Mouse (Mus musculus): ENCODE results near the gene Glrp1.

Glrp1 gene

DNA sequence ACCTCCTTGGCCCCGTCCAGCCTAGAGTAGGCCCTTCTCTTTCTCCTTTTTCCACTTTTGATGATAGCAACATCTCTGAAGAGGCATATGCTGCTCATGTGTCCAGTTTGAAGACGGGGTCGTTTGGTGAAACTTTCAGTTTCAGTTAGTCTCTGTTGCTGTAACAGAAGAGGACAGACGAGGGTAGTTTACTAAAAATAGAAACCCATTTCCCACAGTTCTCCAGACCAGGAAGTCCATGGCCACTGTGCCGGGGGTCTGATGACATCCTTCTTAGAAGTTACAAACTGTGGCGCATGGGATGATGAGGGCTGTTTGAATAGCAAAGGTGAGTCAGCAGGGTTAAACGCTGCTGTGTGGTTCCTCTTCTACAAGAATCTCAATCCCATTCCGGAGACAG lies at the start of gene Glrp1:
Glrp1 (minus strand) TSS at position 278 of the 400 bp plus-strand sequence.
- in situ Hi-C loops (cut with MboI, MseI): no loop called here

DNA sequence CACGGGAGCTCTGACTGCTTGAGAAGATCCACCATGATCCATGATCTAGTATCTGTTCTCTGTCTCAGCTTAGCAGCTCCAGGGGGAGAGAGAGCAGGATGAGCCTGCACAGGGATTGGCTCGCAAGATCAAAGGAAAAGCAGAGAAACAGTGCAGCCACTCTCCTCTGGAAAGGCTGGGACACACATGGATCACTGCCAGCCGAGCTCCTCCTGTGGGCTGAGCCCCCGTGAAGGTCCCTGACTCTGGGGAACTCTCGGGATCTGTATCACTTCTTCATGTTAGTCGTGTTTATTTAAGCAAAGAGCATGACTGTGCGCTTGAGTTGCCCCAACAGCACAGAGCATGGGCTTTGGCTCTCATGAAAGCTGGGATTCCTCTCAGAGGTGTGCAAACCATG lies 49.4 kb upstream of the Glrp1 start:
- in situ Hi-C loops (cut with MboI, MseI): no loop called here

DNA sequence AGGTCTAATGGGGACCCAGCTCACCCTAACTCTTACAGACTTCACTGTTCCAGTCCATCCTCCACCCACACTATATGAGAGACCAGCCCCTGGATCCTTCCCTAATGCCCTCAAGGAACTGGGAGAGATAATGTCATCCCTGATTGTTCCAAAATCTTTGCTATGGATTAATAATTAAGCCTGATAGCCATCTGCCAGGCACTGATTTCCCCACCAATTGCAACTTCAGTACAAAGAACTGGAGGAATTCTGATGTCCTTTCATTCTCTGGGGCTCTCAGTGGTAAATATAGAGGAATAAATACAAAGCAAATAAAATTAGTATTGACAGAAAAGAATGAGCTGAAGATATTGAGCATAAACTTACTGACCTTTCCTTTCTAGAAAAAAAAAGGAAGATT lies 48.9 kb upstream of the Glrp1 start:
- in situ Hi-C loops (cut with MboI, MseI): no loop called here

DNA sequence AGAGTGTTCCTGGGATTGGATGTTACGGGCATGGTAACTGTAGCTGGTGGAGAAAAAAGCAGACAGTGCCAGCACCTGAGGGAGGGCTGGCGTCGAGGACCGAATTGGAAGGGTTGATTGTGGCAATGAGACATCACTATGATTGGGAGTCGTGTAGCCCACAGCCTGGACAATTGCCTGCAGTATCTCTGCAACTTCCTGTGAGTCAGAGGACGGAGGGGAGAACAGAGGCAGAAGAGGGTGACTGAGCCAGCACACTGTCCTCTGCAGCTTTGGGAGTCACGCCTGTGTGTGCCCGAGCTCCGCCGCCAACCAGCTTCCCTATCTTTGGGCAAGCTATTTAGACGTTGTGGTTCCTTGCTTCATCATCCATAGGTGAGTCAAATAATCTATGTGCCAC lies 46.5 kb upstream of the Glrp1 start:
- in situ Hi-C loops (cut with MboI, MseI): no loop called here

DNA sequence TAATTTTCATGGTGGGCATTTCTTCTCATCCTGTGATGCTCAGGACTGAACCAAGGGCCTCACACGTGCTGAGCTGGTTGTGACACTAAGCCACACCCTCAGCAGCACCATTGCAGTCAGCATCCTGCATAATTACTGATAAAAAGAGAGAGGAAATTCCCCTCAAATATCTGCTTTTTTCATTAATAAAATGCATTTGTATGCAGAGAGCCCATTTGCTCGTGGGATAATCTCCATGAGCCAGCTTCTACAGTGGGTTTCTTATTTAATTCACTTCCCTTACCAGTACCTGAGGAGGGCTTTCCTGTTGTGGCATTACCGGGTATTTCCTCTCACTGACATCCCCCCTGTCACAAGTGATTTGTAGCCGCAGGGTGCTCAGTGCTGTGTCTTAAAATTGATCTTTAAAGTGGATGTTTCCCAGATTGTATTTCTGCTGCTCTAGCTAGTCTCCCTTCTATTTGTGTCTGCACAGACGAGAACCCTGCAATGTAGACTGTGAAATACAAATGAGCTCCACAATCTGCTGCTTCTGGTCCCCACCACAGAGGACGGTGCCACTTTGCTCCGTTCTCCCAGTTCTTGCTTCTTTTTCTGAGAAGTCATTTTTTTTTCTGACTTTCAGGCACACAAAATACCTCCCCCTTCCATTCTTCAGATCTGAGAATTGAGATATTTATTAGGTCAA lies 43.8 kb upstream of the Glrp1 start:
- in situ Hi-C loops (cut with MboI, MseI): no loop called here

DNA sequence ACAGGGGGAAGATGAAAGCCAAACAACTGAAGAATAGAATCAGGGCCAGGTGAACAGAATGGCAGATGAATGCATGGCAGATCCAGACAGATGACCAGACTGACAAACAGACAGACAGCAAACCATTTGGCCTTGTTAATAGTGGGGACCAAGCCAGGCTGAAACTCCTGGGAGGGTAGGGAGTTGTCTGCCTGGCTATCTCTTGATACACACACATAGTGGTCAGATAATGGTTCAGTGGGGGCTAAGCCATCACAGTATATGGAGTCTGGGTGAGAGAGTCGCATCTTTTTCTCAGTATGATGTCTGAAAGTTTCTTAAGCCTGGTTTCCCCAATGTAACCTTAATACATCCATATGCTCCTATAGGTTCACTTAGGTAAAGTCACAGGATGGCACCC lies 39.4 kb upstream of the Glrp1 start:
- in situ Hi-C loops (cut with MboI, MseI): no loop called here

DNA sequence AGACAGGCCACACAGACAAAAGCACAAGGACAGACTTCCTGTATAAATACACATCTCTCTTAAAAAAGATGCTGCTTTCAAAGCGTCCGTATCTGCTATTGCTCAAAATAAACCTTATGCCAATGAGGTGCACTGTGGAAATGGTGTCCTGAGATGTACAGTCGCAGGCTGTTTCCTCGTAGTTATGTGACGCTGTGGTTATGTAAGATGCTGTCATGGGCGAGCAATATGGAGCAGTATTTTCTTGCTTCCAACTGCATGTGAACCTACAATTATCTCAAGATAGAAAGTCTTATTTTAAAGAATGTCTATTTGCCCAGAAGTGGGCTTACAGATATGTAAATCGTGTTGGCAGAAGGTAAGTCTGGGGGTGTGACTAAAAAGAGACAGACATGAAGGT lies 37.3 kb upstream of the Glrp1 start:
- in situ Hi-C loops (cut with MboI, MseI): no loop called here

DNA sequence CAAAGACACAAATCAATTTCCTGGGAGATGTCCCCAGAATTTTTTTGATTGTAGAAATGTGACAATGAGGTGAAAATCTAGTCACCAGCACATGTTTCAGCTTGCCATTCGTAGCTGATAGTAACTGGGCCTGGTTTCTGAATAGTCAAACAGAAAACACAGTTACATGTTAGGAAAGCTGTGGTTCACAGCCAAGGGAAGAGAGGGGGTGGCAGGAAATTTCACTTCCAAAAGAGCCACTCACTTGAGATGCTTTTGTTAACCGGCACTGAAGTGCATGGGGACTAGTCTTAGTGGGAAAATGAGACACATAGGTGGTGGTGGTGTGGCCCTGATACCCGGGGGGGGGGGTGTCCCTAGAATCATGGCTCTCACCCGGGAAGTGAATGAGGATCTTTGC lies 33.7 kb upstream of the Glrp1 start:
- in situ Hi-C loops (cut with MboI, MseI): no loop called here

DNA sequence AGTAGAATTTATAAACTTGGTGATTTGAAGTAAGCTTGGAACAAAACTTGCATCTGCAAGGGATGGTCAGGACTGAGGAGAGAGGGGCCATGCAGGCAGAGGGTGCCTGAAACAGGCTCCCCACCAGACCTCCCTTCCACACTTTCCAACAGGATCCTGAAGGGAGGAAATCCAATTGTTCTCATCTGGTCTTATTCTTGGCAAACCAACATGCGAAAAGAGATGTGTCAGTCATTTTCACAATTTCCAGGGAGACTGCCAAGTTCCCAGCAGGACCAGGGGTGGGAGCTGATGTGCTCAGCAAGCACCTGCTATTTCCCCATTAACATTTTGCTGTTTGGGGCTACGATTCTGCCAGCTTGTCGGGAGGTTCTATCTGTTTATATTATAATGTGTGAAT lies 30.0 kb upstream of the Glrp1 start:
- in situ Hi-C loops (cut with MboI, MseI): no loop called here

DNA sequence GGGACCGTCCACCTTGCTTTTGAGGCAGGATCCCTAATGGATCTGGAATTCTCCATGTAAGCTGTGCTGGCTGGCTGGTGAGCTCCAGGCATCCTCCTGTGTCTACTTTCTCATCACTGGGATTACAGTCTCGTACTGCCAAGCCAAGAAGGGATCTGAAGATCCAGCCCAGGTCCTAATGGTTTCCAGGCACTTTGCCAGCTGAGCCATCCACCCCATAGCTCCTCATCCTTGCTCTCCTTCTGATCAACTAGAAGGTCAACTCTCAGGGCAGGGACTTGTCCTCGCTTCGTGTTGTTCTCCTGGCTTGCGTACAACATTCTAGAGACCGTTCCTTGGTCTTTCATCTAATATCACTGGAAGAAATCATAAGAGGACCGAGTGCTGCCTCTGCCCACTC lies 29.4 kb upstream of the Glrp1 start:
- in situ Hi-C loops (cut with MboI, MseI): no loop called here

DNA sequence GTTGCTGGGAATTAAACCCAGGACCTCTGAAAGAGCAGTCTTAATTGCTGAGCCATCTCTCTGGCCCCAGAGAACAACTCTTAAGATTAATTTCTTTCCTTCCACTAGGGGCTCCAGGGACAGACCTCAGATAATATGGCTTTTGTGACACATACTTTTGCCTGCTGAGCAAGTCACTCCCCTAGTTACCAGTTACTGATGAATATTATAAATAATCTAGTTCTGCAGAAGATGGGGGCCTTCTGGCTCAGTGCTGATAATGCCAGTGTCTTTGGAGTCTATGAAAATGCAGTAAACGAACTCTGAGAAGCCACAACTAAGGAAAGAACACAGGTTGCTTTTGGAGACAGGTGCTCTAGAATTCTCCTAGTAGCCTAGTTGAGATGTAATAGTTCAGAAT lies 26.4 kb upstream of the Glrp1 start:
- in situ Hi-C loops (cut with MboI, MseI): no loop called here

DNA sequence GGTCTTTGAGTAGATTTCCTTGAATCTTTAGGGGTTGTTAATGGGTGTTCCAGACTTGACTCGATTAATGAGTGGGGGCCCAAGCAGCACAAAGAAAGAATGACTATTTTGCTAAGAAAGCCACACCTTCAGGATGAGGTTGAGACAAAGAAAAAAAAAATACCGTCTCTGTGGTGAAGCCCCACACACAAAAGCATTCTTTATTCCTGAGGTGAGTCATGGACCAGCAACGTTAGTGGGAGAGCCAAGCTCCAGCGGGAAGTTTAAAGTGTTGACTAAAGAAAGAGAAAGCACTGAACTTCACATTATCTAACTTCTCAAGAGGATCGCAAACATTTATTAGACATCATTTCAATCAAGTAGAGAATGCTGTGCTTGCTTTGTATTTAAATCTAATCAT lies 24.2 kb upstream of the Glrp1 start:
- in situ Hi-C loops (cut with MboI, MseI): no loop called here

DNA sequence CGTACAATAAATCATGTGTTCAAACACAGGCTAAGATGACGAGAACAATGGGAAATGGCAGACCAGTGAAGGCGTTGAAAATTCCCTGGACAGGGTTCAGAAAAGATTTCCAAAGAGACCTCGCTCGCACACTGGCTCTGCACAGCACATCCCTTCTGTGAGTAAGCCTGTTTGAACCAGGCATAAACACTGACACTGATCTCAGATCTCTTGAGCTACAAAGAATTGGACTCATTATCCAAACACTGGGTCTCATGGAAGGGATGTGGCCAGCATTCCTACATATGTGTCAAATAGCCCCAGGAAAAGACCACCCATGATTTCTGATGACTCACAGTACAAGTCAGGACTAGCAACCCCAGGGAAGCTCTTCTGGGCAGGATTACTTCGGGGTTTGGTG lies 16.3 kb upstream of the Glrp1 start:
- in situ Hi-C loops (cut with MboI, MseI): loop anchor here (10.0 kb wide), 1 partner anchor 1009 kb away; no protein-coding TSS in a partner anchor

DNA sequence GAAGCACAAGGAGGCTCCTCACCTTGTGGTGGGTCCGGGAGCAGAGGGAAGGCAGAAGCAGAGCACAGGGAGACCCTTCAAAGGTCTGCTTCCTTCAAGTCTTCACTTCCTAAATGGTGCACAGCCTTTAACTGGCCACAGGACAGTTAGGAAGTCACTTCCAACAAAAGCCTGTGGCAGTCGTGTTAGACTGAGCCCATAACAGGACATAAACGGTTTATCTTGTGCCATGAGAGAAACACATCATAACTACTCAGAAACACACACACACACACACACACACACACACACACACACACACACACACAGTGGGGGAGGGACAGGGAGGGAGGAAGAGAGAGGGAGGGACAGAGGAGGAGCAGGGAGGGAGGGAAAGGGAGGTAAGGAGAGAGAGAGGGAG lies 15.8 kb upstream of the Glrp1 start:
- in situ Hi-C loops (cut with MboI, MseI): loop anchor here (10.0 kb wide), 1 partner anchor 1009 kb away; no protein-coding TSS in a partner anchor

DNA sequence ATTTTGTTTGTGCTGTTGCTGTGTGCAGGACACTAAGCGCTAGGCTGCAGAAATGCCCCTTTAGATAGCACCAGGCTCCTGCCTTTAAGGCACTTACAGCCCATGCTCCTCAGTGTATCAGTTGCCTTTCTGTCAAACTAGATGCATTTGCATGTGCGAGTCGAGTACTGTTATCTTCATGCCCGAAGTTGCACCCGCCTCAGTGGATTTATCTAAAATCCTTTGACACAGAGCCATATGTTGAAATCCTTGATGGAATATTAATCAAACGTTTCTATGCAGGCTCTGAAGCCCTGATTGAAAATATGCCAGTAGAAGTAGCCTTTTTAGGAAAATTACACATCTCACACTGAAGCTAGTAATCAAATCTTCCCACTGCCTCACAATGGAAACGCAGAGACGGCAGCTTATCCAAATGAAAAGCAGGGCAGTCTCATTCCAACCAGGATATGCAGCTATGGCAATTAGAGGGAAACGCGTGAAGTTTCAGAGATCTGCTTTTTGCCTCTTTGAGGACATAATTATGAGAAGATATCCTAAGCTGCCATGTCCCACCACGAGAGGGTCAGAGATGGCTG lies 11.4 kb upstream of the Glrp1 start:
- in situ Hi-C loops (cut with MboI, MseI): loop anchor here (10.0 kb wide), 1 partner anchor 1014 kb away; no protein-coding TSS in a partner anchor

DNA sequence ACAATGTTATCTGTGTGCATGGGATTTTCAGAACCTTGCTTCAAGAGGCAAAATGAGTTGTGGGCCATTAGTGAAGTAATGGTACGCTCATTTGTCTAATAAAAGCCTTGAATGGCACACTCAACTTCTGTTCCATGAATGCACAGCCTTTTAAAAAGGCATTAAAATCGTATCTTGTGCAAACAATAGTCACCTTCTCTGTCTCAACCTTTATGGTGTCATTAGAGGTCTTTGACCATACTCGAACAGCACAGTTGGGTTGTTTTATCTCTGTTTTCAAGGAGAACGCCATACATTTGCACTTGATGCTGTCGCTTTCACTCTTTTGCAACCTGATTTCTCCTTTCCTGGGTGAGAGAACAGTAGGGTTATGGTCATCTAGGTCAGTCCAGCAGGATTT lies 3.7 kb upstream of the Glrp1 start:
- in situ Hi-C loops (cut with MboI, MseI): no loop called here

DNA sequence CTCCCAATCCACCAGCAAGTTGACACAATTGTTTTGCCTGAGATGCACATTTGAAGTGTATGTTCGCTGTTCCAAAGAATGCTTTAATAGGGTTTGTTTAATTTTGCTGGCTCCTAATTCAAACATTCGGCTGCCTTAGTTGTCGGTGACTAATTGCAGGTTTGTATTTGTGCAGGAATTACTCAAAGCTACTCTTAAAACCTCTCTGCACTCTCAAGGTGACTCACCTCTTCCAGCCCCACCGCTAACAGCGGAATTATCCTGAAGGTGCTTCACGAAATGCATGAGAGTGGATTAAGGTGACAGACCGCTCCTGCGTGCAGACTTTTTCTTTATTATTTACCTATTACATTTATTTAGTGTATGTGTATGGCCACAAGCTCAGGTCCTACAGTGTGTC lies 2.0 kb downstream of the Glrp1 start:
- in situ Hi-C loops (cut with MboI, MseI): no loop called here

DNA sequence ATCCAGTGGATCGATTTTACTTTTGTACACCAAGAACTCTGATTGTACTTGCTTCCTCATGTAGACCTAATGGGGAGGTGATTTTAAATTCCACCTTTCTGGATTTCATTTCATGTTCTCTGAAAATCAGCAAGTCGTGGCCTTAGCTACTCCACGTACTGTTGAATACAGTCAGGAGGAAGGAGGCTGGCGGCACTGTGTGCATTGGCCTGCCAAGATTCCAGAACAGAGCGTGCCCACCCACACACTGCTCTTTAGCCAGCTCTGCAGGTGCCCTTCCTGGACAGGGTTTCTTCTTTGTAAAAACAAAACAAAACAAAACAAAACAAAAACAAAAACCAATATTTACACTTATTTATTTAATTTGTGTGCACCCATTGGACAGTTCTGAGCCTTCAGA lies 2.7 kb downstream of the Glrp1 start:
- in situ Hi-C loops (cut with MboI, MseI): no loop called here

DNA sequence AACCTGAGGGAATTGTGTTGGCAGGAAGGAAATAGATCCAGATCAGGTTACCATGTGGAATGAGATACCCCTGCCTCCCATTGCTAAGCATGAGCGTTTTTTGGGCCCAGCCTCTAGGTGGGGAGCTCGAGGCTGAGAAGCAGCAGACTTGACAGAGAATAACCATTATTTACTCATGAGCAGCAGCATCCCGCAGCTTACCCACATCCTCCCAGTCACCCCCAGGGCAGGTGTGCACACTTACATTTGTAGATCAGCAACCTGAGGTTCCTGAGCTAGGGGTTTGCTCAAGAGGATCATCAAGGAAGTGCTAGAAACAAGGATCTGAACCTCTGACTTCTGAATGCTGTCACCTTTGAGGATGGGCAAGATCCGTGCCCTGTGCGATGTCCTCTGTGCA lies 3.5 kb downstream of the Glrp1 start:
- in situ Hi-C loops (cut with MboI, MseI): no loop called here

DNA sequence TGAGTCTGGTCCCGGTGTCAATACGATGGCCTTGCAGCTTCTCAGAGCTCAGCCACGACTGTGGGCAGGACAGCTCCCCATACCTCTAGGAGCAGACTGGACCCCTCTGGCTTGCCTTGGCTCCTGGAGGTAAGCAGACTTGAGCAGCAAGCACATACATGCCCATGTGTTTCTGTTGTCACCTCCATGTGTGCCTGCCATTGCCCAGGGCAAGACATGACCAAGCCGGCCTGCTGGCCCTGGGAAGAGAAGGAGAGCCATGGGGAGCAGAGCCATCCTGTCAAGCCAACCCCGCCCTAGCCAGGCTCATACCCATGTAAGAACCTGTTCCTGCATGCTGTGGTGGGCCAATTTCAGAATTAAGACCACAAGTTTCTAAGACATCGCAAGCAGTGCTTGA lies 4.2 kb downstream of the Glrp1 start:
- in situ Hi-C loops (cut with MboI, MseI): no loop called here

DNA sequence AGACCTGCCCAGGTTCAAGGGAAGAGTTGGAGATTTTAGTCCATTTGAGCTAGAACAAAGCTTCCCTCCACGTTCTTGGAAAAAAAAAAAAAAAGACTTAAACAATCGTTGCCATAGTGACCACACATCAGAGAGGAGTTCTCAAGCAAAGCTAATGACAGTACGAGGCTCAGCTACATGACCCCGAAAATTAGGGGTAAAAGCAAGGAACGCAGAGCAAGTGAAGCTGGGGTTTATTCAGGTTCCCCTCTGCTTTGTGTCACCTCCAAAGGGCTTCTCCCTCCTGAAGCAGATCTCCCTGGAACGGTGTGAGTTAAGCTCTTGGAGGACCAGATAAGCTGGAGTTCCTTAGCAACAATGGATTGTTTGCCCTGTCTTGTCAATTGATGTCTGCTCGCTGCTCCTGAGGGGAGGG lies 5.3 kb downstream of the Glrp1 start:
- in situ Hi-C loops (cut with MboI, MseI): no loop called here

DNA sequence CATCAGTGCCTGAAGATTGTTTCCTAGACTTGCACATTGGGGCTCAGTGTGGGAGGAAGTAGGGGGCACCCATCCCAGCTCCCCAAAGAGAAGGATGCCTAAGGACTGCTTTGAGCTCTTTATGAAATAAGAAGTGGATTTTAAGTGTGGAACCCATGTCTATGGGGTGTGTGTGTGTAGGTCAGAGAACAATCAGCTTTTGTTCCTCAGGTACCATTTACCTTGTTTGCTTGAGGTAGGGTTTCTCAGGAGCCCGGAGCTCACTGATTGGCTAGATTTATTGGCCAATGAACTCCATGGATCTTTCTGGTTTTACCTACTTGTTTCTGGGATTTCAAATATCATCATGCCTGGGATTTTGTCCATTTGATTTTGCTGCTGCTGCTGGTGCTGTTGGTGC lies 7.0 kb downstream of the Glrp1 start:
- in situ Hi-C loops (cut with MboI, MseI): no loop called here

DNA sequence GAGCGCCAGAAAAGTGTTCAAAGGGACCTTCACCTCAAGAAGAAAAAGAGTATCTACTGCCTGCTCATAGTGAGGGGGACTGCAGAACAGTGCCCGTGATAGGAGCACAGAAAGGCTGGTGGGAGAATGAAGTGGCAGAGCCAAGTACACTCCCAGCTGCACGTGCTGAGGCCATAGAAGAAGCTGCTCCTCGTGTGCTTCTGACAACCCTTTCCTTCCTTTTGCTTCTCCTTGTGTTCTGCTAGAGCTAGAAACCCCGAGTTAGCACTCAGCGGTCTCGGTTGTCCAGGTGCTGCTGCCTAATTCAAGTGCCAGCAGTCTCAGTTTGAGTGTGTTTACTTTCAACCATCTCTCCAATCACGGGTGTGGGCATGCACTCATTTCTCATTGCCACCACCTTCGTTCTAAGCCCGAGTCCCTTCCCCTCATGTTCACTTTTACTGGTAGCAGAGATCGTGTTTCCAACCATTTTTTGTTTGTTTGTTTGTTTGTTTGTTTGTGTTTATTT lies 10.6 kb downstream of the Glrp1 start:
- in situ Hi-C loops (cut with MboI, MseI): no loop called here

DNA sequence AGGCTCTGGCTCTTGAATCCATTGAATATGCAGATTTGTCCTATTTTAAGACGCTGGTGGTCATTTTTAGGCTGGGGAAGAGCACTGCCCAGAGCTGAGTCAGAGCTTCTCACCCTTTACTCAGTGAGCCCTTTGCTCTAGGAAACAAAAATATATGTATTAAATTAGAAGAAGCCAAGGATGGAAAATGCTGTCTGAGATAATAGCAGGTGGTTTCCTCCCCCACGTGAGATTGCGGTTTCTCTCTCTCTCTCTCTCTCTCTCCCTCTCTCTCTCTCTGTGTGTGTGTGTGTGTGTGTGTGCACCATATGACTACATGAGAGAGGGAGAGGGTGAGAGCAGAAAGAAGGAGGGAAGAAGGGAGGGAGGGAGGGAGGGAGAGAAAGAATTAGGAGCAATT lies 12.5 kb downstream of the Glrp1 start:
- in situ Hi-C loops (cut with MboI, MseI): no loop called here
